Mouse (Mus musculus): ENCODE measurements around the gene Lrrc7. TPM values are rescaled to one million over a fixed set of nuclear protein-coding genes. Genes with fewer than 3 reads are reported as not detected.

Gene Lrrc7
- polyA plus RNA-seq, 1 experiment: not detected

- H3K27ac ChIP-seq (ENCODE audit: insufficient read depth, low read length): peak within 1 kb of the TSS; percentile 32
- peaks cover 1% of the 10 kb centered on the region for H3K4me1 ChIP-seq (ENCODE audit: control insufficient read depth, insufficient read depth, low read length)
- TF ChIP-seq POLR2A (IDR thresholded peaks at IDR 0.05; ENCODE audit: insufficient read depth, low read length) (peak; percentile 20), EP300 (IDR thresholded peaks at IDR 0.05; ENCODE audit: insufficient read depth, low read depth, low read length) (no peak), CTCF (IDR thresholded peaks at IDR 0.05; ENCODE audit: low read depth, low read length) (no peak)
- H3K9ac ChIP-seq (ENCODE audit: low read depth, poor library complexity, severe bottlenecking): peak within 1 kb of the TSS; percentile 74
- no peaks in the 10 kb centered on the region; the same call in 1 of the 2 replicates for H3K36me3 ChIP-seq (ENCODE audit: control insufficient read depth, insufficient read depth, low read length, poor library complexity, severe bottlenecking)
- no peaks in the 10 kb centered on the region for H3K27me3 ChIP-seq (ENCODE audit: control insufficient read depth, insufficient read depth, low read length, poor library complexity, severe bottlenecking)
- H3K9me3 ChIP-seq (replicated peaks; ENCODE audit: control insufficient read depth, insufficient read depth, low read length, poor library complexity, severe bottlenecking): no peaks in the 10 kb centered on the region
- peak within 1 kb of the TSS; percentile 91 for H3K4me3 ChIP-seq (ENCODE audit: low read depth, low read length)
Observed at GRCm38 (mm10) chr3:158036329-158036988, 525.6 kb downstream of the Lrrc7 start, which contains the start of the genes Srsf11 and Lrrc40. Gene Srsf11 (minus strand): TSS chr3:158036639. Gene Lrrc40 (plus strand): TSS chr3:158036662.

GRCm38 (mm10) chr3:158035866-158036265 lies 526.2 kb downstream of the Lrrc7 start:
- peaks cover 1% of the 10 kb centered on the region for H3K4me1 ChIP-seq (ENCODE audit: control insufficient read depth, insufficient read depth, low read length)
- H3K27me3 ChIP-seq (ENCODE audit: control insufficient read depth, insufficient read depth, low read length, poor library complexity, severe bottlenecking): no peaks in the 10 kb centered on the region
- TF ChIP-seq POLR2A (IDR thresholded peaks at IDR 0.05; ENCODE audit: insufficient read depth, low read length): no peak
- H3K4me3 ChIP-seq (ENCODE audit: low read depth, low read length): peak overlapping the region; percentile 91
- H3K9ac ChIP-seq (ENCODE audit: low read depth, poor library complexity, severe bottlenecking): peak overlapping the region; percentile 74
- H3K9me3 ChIP-seq (replicated peaks; ENCODE audit: control insufficient read depth, insufficient read depth, low read length, poor library complexity, severe bottlenecking): no peaks in the 10 kb centered on the region
- peak overlapping the region; percentile 32 for H3K27ac ChIP-seq (ENCODE audit: insufficient read depth, low read length)
- no peaks in the 10 kb centered on the region; the same call in 1 of the 2 replicates for H3K36me3 ChIP-seq (ENCODE audit: control insufficient read depth, insufficient read depth, low read length, poor library complexity, severe bottlenecking)

Data from ES-Bruce4 (cell line).